Mouse (Mus musculus) neural tube, embryonic 13.5 days (tissue): ENCODE data around the gene Clcf1. TPM values are rescaled to one million over a fixed set of nuclear protein-coding genes. Genes with fewer than 3 reads are reported as not detected.
A peak's percentile ranks its signal among the peaks of the same experiment; 100 is the strongest.

Experiments used
- ATAC-seq: fragments of 200-750 bp; cut with Nextera tagmentation; 2 replicates; pipeline ENCODE4 v1.8.0; 2017; ENCODE audit warnings: low read depth, mild to moderate bottlenecking, moderate TSS enrichment, moderate library complexity
- H3K27ac ChIP-seq: fragments of 300-500 bp; sonication (generic); replicated peaks from 2 replicates; pipeline ENCODE4 v1.5.1; 2015; ENCODE audit warnings: moderate library complexity, mild to moderate bottlenecking, inconsistent platforms
- H3K27me3 ChIP-seq: fragments of 300-500 bp; sonication (generic); 2 replicates; pipeline ENCODE4 v1.6.1; 2015; ENCODE audit warnings: mild to moderate bottlenecking, inconsistent platforms
- H3K36me3 ChIP-seq: fragments of 300-500 bp; sonication (generic); 2 replicates; pipeline ENCODE4 v1.6.1; 2015; ENCODE audit warnings: mild to moderate bottlenecking, inconsistent platforms
- H3K4me1 ChIP-seq: fragments of 300-500 bp; sonication (generic); replicated peaks from 2 replicates; pipeline ENCODE4 v1.6.1; 2015; ENCODE audit warnings: inconsistent platforms
- H3K4me2 ChIP-seq: fragments of 300-500 bp; sonication (generic); 2 replicates; pipeline ENCODE4 v1.6.1; 2015; ENCODE audit warnings: inconsistent platforms, mild to moderate bottlenecking, moderate library complexity
- H3K4me3 ChIP-seq: fragments of 300-500 bp; sonication (generic); 2 replicates; pipeline ENCODE4 v1.5.1; 2015; ENCODE audit warnings: mild to moderate bottlenecking, inconsistent platforms
- H3K9ac ChIP-seq: fragments of 300-500 bp; sonication (generic); 2 replicates; pipeline ENCODE4 v1.6.1; 2015; ENCODE audit warnings: moderate library complexity, mild to moderate bottlenecking, inconsistent platforms
- H3K9me3 ChIP-seq: fragments of 300-500 bp; sonication (generic); 2 replicates; pipeline ENCODE4 v1.6.1; 2016; ENCODE audit warnings: inconsistent platforms
- WGBS: fragments of 180-500 bp; shearing (Covaris S2); methylation state at CpG from one replicate; pipeline ENCODE4 v1.1.7; 2015; 5-methylcytosine and 5-hydroxymethylcytosine counted together
- polyA plus RNA-seq: library from polyadenylated mRNA; unstranded; fragments of >200 nt; fragmentation: Nextera tagmentation; extraction: Ambion mirVana; gene quantifications from 2 replicates; pipeline ENCODE4 v1.2.1, GENCODE M21; 2015

Clcf1 gene
- polyA plus RNA-seq, 1 experiment from 2014 or later = 0.67 TPM

DNA sequence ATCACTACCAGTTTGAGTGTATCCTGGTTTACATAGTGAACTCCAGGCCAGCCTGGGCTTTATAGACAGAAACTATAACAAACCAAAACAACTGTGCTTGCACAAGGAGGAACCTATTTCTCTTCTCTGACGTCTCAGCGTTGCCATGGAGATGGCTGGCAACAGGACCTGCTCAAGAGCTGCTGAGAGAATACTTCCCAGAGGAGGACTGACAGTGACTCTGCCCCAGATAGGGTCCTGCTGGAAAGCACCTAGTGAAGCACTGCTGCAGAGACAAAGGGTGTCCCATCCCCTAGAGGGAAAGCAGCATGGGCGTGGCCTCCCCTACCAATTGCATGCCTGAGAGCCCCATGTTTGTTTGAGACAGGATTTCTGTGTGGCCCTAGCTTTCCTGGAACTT, 32.1 kb upstream of the Clcf1 start:
- H3K4me2 ChIP-seq = no peak overlapping the region
- ATAC-seq = no peak
- H3K36me3 ChIP-seq = no peaks in the 10 kb centered on the region
- H3K9me3 ChIP-seq = no peaks in the 10 kb centered on the region
- 0 out of 2 replicates have a peak, but pooled peaks cover 2% of the 10 kb centered on the region for H3K27me3 ChIP-seq
- H3K27ac ChIP-seq = no peak overlapping the region
- no peak overlapping the region for H3K9ac ChIP-seq
- H3K4me3 ChIP-seq = no peak overlapping the region
- H3K4me1 ChIP-seq = peaks cover 25% of the 10 kb centered on the region
- WGBS = 39% methylated on average over 3 of the region's 3 CpGs

DNA sequence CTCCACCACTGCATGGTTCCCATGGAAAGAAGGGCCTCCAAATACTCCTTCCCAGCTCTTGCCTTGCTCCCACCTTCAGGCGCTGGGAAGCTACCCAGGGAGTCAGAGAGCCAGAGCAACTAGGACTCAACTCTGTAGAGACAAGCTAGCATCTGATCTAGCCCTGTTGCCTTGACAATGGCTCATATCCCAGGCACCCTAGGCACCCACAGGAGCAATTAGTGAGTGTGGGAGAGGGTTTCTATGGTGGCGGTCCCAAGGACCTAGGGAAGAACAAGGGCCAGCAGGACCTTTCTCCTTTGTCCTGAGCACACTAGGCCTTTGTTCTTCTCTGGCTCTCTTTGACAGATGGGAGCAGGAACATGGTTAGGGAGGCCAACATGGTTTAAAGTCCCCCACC, 30.3 kb upstream of the Clcf1 start:
- peaks cover 25% of the 10 kb centered on the region for H3K4me1 ChIP-seq
- H3K9me3 ChIP-seq = no peaks in the 10 kb centered on the region
- no peaks in the 10 kb centered on the region for H3K36me3 ChIP-seq
- ATAC-seq = no peak
- H3K27ac ChIP-seq = no peak overlapping the region
- 68% methylated on average over 2 of the region's 2 CpGs for WGBS
- no peaks in the 10 kb centered on the region for H3K27me3 ChIP-seq
- H3K4me2 ChIP-seq = no peak overlapping the region
- no peak overlapping the region for H3K9ac ChIP-seq
- H3K4me3 ChIP-seq = no peak overlapping the region

DNA sequence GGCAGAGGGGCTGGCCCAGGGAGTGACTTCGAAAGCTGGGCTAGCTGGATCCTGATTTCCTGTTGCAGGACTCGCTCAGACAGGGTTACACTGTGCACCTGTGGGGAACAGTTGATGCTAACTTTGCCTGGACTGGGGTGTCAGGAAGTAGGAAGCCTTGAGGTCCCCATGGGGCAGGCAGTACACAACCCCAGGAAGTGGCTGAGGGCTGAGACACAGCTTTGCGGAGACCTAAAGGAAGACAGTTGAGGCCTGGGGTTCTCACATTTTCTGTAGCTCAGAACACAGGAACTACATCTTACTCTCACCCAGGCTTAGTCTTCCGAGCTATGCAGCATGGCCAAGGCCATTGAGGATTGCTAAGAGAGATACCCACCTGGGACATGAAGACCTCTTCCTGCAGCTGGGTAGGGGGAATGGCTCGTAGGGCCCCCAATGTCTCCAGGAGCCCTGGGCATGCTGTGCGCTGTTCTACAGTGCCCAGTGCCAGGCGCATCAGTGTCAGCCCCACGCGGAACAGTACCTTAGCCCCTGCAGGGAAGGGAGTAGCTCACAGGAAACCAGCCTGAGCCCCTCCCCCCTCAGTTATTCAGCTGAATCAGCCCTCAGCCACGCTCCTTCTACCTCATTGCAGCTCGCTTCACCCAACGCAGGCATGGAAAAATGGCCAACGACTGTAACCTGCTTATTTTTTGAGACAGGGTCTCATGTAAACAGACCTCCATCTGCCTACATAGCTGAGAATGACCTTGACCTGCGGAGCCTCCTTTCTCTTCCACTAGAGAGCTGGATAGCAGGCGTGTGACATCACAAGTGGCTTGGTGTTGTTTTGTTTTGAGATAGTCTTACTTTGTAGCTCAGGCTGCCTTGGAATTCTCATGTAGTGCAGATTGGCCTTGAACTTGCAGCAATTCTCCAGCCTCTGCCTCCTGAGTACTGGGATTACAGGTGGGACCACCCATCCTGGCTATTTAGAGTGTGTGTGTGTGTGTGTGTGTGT, 28.8 kb upstream of the Clcf1 start:
- Histone ChIP-seq H3K4me2 (no peak overlapping the region), H3K27ac (no peak overlapping the region), H3K27me3 (no peaks in the 10 kb centered on the region), H3K36me3 (no peaks in the 10 kb centered on the region), H3K4me3 (no peak overlapping the region), H3K4me1 (peaks cover 25% of the 10 kb centered on the region), H3K9me3 (no peaks in the 10 kb centered on the region), H3K9ac (0 out of 2 replicates have a peak overlapping the region, but pooled peaks have one; percentile 8)
- 61% methylated on average over 15 of the region's 15 CpGs for WGBS
- no peak for ATAC-seq

DNA sequence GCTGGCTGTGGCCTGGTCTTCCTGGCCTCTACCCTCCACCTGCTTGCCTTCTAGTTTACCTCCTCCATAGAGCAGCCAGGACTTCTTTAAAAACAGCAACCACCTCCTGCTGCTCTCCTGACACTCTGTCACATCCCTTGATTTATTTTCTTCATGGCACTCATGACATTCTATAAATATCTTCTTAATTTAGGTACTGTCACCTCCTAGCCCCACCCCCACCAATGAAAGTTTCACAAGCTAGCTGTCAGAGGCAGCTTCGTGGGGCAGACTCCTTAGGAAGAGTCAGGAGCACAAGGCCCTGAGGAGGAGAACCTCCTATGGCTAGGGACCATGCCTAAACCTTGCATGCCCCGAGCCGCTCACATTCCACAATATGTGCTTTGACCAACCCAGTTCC, 26.7 kb upstream of the Clcf1 start:
- no peak for ATAC-seq
- H3K9me3 ChIP-seq = no peaks in the 10 kb centered on the region
- WGBS = 72% methylated on average over 3 of the region's 3 CpGs

DNA sequence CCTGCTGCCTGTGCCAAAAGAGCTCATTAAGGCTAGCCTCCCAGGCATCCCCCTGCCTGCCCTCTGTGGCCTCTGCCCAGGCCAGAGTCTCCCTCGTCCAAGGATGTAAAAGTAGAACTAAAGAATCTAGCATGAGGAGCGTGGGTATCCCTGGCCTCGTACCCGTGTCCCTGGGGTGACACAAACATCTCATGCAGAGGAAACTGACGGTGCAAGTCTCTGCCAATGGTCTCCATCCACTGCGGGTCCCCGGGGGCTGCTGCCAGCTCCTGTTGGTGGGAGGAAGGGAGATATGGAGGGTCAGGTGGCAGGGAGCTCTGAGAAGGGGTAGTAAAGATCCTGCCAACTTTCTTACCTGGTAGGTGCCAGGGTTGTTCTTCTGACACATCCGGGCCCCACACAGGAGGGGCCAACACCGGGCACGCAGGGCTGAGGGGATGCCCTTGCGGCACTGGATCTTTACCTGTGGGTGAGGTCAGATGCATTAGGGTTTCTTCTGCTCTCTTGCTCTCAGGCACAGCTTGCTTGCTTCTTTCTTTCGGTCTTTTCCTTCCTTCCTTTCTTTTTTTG, 24.9 kb upstream of the Clcf1 start:
- 83% methylated on average over 12 of the region's 12 CpGs for WGBS
- ATAC-seq = no peak

More for the DNA sequence above, 26.7 kb upstream of the Clcf1 start:
- Histone ChIP-seq H3K4me1 (peaks cover 25% of the 10 kb centered on the region), H3K36me3 (no peaks in the 10 kb centered on the region), H3K9ac (no peak overlapping the region), H3K27me3 (no peaks in the 10 kb centered on the region), H3K27ac (no peak overlapping the region), H3K4me3 (no peak overlapping the region), H3K4me2 (no peak overlapping the region)

DNA sequence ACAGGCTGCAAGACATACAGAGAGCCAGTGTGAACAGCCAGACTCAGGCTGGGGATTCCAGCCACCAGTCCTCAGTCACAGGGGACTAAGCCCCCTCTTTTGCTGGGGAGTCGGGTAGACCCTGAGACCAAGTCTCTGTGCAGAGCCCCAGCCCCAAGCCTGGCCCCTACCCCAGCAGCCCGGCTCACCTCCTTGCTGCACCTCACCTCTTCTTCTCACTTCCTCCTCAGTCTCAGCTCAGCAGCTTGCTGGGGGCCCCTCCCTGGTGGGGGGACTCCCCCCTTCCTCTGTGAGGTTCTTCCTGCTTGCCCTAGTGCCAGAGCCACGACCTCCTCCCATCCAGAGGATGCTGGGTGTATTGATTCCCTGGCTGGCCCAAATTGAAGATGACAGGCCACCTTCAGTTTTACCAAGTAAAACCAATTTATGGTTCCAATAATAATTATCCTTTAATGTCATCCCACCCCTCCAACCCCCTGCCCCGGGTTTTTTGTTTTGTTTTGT, 23.2 kb upstream of the Clcf1 start, which contains the start of gene Tbc1d10c:
TSS of gene Tbc1d10c (minus strand) at position 454 of the 504 bp plus-strand sequence.
- 65% methylated on average over 4 of the region's 4 CpGs for WGBS
- Histone ChIP-seq H3K4me3 (peak within 1 kb of the TSS; percentile 97), H3K9ac (peak within 1 kb of the TSS; percentile 99), H3K27ac (peak within 1 kb of the TSS; percentile 95), H3K9me3 (no peaks in the 10 kb centered on the region), H3K4me1 (peaks cover 36% of the 10 kb centered on the region), H3K4me2 (peak within 1 kb of the TSS; percentile 93), H3K27me3 (no peaks in the 10 kb centered on the region), H3K36me3 (peaks cover 28% of the 10 kb centered on the region)
- ATAC-seq = no peak

More for the DNA sequence above, 24.9 kb upstream of the Clcf1 start:
- Histone ChIP-seq H3K4me2 (no peak overlapping the region), H3K36me3 (peaks cover 11% of the 10 kb centered on the region), H3K4me3 (no peak overlapping the region), H3K4me1 (peaks cover 29% of the 10 kb centered on the region), H3K9me3 (no peaks in the 10 kb centered on the region), H3K27ac (no peak overlapping the region), H3K9ac (no peak overlapping the region), H3K27me3 (no peaks in the 10 kb centered on the region)

DNA sequence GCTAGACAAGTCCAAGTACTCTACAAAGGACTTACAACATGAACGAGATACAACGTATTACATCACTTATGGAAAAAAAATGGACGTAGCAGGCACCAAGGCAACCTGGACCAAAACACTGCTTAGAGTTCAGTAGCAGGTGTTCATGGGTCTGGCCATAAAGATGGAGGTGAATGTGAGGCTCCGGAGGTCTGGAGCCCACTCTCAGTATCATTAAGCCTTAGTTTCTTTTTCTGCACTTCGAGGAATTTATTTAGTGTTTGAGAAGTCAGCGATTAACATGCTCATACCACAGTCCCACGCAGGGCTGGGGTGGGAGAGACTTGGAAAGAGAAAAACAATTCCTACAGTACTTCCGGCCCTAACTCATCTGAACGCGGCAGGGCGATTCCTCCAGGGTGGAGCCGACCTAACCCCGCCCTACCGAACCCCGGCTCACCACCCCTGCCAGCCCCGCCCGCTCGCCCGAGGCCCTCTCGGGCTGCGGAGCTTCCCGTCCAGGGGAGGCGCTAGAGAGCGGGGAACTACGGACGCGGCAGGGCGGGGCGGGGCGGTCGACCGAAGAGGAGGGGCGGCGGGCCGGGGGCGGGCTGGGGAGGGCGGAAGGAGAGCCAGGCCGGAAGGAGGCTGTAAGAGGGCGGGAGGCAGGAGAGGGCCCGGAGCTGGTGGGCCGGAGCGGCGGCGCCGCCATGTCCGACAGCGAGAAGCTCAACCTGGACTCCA, 22.3 kb upstream of the Clcf1 start, which contains the start of gene Ppp1ca:
TSS of gene Ppp1ca (plus strand) at position 538 of the 723 bp plus-strand sequence.
- Histone ChIP-seq H3K27me3 (no peaks in the 10 kb centered on the region), H3K4me3 (peak within 1 kb of the TSS; percentile 97), H3K9ac (peak within 1 kb of the TSS; percentile 99), H3K9me3 (no peaks in the 10 kb centered on the region), H3K36me3 (peaks cover 36% of the 10 kb centered on the region), H3K4me1 (peaks cover 44% of the 10 kb centered on the region), H3K27ac (peak within 1 kb of the TSS; percentile 95), H3K4me2 (peak within 1 kb of the TSS; percentile 93)
- WGBS = 6% methylated on average over 34 of the region's 47 CpGs
- ATAC-seq = peak; percentile 90

DNA sequence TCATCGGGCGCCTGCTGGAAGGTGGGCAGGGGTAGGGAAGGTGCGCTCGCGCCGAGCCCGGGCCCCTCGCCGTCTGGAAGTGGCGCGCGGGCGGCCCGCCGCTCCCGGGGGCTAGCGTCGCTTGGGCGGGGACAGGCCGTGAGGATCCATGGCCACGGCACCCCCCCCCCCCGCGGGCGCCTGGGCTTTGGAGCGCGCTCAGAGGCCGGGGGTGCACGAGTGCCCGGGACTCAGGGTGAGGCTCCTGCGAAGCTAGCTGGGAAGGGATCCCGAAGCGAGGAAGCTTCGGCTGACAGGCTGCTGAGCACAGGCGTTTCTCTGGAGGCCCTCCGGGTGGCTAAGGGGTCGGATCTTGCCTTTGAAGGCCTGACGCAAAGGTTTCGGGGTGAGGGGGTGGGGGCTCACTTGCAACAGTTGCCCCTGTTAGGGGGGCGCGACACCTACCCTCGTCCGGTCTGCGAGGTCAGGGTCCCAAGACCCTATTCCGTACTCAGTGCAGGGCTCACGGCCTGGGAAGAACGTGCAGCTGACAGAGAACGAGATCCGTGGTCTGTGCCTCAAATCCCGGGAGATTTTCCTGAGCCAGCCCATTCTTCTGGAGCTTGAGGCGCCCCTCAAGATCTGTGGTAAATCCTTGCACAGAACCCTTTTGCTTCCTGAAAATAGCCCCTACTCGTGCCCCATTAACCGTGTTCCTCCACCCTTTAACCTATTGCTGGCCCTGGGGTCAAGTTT, 21.6 kb upstream of the Clcf1 start:
- WGBS = under 1% methylated on average over 52 of the region's 52 CpGs
- H3K9me3 ChIP-seq = no peaks in the 10 kb centered on the region

DNA sequence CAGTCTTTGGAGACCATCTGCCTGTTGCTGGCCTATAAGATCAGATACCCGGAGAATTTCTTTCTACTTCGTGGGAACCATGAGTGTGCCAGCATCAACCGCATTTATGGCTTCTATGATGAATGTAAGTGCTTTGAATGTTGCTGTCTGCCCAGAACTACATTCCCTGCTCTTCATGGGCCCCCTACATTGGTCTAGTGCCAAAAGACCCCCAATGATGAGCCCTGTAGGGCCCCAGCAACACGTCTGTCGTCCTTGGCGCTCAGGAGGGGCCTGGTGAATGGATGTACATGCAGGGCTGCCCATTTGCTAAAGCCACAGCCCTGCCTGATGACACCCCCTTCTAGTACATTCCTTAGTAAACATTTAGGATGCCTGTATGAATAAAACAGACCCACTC, 20.9 kb upstream of the Clcf1 start:
- WGBS = 57% methylated on average over 6 of the region's 6 CpGs
- H3K27me3 ChIP-seq = no peaks in the 10 kb centered on the region
- H3K36me3 ChIP-seq = peaks cover 50% of the 10 kb centered on the region
- peak overlapping the region; percentile 97 for H3K4me3 ChIP-seq
- peak overlapping the region; percentile 95; the same call in 1 of the 2 replicates for H3K27ac ChIP-seq
- ATAC-seq = no peak
- H3K9ac ChIP-seq = peak overlapping the region; percentile 99
- peak overlapping the region; percentile 93 for H3K4me2 ChIP-seq
- H3K9me3 ChIP-seq = no peaks in the 10 kb centered on the region
- peaks cover 46% of the 10 kb centered on the region for H3K4me1 ChIP-seq

More for the DNA sequence above, 21.6 kb upstream of the Clcf1 start:
- ATAC-seq = peak; percentile 70
- Histone ChIP-seq H3K4me1 (peaks cover 46% of the 10 kb centered on the region), H3K36me3 (peaks cover 44% of the 10 kb centered on the region), H3K9ac (peak overlapping the region; percentile 99), H3K27ac (peak overlapping the region; percentile 95), H3K4me2 (peak overlapping the region; percentile 93), H3K4me3 (peak overlapping the region; percentile 97), H3K27me3 (no peaks in the 10 kb centered on the region)

DNA sequence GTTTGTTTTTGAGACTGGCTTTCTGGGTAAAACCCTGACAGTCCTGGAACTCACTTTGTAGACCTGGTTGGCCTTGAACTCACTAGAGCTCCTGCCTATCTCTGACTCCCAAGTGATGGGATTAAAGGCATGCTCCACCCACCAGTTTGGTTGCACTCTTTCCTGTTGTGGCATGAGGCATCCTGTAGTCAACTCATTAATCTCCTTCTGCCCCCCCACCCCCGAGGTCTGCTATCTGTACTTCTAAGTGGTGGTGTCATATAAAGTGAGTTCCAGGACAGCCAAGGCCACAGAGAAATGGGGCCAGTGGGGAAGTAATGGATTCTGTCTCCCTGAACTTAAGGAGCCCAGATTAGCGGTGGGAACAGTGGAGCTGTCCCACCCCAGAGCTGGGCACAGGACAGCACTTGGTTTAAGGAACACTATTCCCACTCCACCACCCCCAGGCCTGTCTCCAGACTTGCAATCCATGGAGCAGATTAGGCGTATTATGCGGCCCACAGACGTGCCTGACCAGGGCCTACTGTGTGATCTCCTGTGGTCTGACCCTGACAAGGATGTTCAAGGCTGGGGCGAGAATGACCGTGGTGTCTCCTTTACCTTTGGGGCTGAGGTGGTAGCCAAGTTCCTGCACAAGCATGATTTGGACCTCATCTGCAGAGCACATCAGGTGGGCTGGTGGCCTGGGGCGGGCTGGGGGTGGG, 19.9 kb upstream of the Clcf1 start:
- ATAC-seq = no peak
- H3K4me1 ChIP-seq = peaks cover 46% of the 10 kb centered on the region
- H3K9ac ChIP-seq = peak overlapping the region; percentile 99; the same call in 1 of the 2 replicates
- no peak overlapping the region for H3K4me2 ChIP-seq
- peaks cover 54% of the 10 kb centered on the region for H3K36me3 ChIP-seq
- no peaks in the 10 kb centered on the region for H3K9me3 ChIP-seq
- H3K4me3 ChIP-seq = 0 out of 2 replicates have a peak overlapping the region, but pooled peaks have one; percentile 97
- WGBS = 93% methylated on average over 8 of the region's 8 CpGs
- no peaks in the 10 kb centered on the region for H3K27me3 ChIP-seq
- no peak overlapping the region for H3K27ac ChIP-seq
